Mouse (Mus musculus) G1E-ER4 (cell line): ENCODE data around the gene Npr2. TPM values are rescaled to one million over a fixed set of nuclear protein-coding genes. Genes with fewer than 3 reads are reported as not detected.
A peak's percentile ranks its signal among the peaks of the same experiment; 100 is the strongest.

Experiments
- GATA1 ChIP-seq: IDR thresholded peaks from one replicate; pipeline ENCODE4 v1.8.0; 2012; ENCODE audit warnings: low read length, inconsistent platforms
- polyA plus RNA-seq: library from polyadenylated mRNA; stranded (reverse); fragments of >175 nt; gene quantifications from 2 replicates; pipeline ENCODE4 v1.2.3, GENCODE M21; 2012

Npr2 gene
- polyA plus RNA-seq, 1 experiment = 0.11 TPM

GRCm38 (mm10) chr4:43604751-43605685, 26.7 kb upstream of the Npr2 start:
- peak; percentile 15 for TF ChIP-seq GATA1

GRCm38 (mm10) chr4:43612534-43612933, 19.2 kb upstream of the Npr2 start:
- no peak for TF ChIP-seq GATA1

- TF ChIP-seq GATA1 = no peak
Measured at GRCm38 (mm10) chr4:43613060-43613730, 18.5 kb upstream of the Npr2 start.

GRCm38 (mm10) chr4:43620146-43620778, 11.5 kb upstream of the Npr2 start:
- no peak for TF ChIP-seq GATA1

- TF ChIP-seq GATA1 = no peak
Measured at GRCm38 (mm10) chr4:43629106-43629817, 2.5 kb upstream of the Npr2 start.

- no peak for TF ChIP-seq GATA1
Measured at GRCm38 (mm10) chr4:43630030-43630581, 1.6 kb upstream of the Npr2 start.

GRCm38 (mm10) chr4:43630671-43631045, 1.1 kb upstream of the Npr2 start:
- no peak for TF ChIP-seq GATA1

GRCm38 (mm10) chr4:43631956-43632920, 503 bp downstream of the Npr2 start:
- TF ChIP-seq GATA1 = no peak

- no peak for TF ChIP-seq GATA1
Measured at GRCm38 (mm10) chr4:43633296-43633695, 1.6 kb downstream of the Npr2 start.

GRCm38 (mm10) chr4:43633736-43634135, 2.0 kb downstream of the Npr2 start:
- TF ChIP-seq GATA1 = no peak

GRCm38 (mm10) chr4:43634621-43635374, 3.1 kb downstream of the Npr2 start:
- no peak for TF ChIP-seq GATA1

- no peak for TF ChIP-seq GATA1
Measured at GRCm38 (mm10) chr4:43636751-43637150, 5.0 kb downstream of the Npr2 start.

GRCm38 (mm10) chr4:43640076-43640475, 8.3 kb downstream of the Npr2 start:
- no peak for TF ChIP-seq GATA1
